Mouse (Mus musculus) ovary, adult 2 months (tissue): Measurements from ENCODE around the gene Ms4a6b. TPM values are rescaled to one million over a fixed set of nuclear protein-coding genes. Genes with fewer than 3 reads are reported as not detected.

Experiments used
- polyA plus RNA-seq: library from polyadenylated mRNA; depleted of rRNA; stranded (reverse); fragments of >200 nt; gene quantifications from 2 replicates; pipeline ENCODE4 v1.2.3, GENCODE M21; 2012; rRNA removed

Ms4a6b gene
- polyA plus RNA-seq: 1.2 and 1.5 TPM in 2 replicates

GRCm38 (mm10) chr19:11516246-11516645, at the start of gene Ms4a6b:
Ms4a6b (plus strand) TSS chr19:11516512.

GRCm38 (mm10) chr19:11469215-11469614, 47.1 kb upstream of the Ms4a6b start, which contains the start of gene Ms4a6c:
Ms4a6c (plus strand) TSS chr19:11469366.

GRCm38 (mm10) chr19:11485746-11486145, 30.6 kb upstream of the Ms4a6b start, which contains the start of gene Gm8369:
Gm8369 (plus strand) TSS chr19:11485938.

GRCm38 (mm10) chr19:11536593-11536992, 20.3 kb downstream of the Ms4a6b start, which contains the start of gene Ms4a4d:
Ms4a4d (plus strand) TSS chr19:11536801.

Other genes with a start within 250 kb of the Ms4a6b start
- not detected in 2 replicates for gene Ms4a5, start 232.6 kb upstream of the Ms4a6b start, polyA plus RNA-seq
- gene Ms4a14, start 202.1 kb upstream of the Ms4a6b start, polyA plus RNA-seq: 0.15 and 0.25 TPM in 2 replicates
- 2.5 TPM in 2 replicates for gene Ms4a7, start 180.4 kb upstream of the Ms4a6b start, polyA plus RNA-seq
- gene Ms4a4a, start 141.0 kb upstream of the Ms4a6b start, polyA plus RNA-seq: 0.18 and 0.20 TPM in 2 replicates
- 0.11 and 0.48 TPM in 2 replicates for gene Ms4a4c, start 111.7 kb upstream of the Ms4a6b start, polyA plus RNA-seq
- gene Ms4a4b, start 73.0 kb upstream of the Ms4a6b start, polyA plus RNA-seq: 0.46 and 0.55 TPM in 2 replicates
- gene Ms4a6c, start 47.1 kb upstream of the Ms4a6b start, polyA plus RNA-seq: 1.8 and 2.4 TPM in 2 replicates
- gene Gm8369, start 30.6 kb upstream of the Ms4a6b start, polyA plus RNA-seq: not detected in 2 replicates
- 15.2 and 20.3 TPM in 2 replicates for gene Ms4a4d, start 20.3 kb downstream of the Ms4a6b start, polyA plus RNA-seq
- gene Ms4a6d, start 88.3 kb downstream of the Ms4a6b start, polyA plus RNA-seq: 2.1 and 4.6 TPM in 2 replicates
- not detected in 2 replicates for gene Ms4a2, start 107.2 kb downstream of the Ms4a6b start, polyA plus RNA-seq
- gene Ms4a3, start 124.3 kb downstream of the Ms4a6b start, polyA plus RNA-seq: not detected in 2 replicates
- 0.24 TPM in 1 of 2 replicates, not detected in the other for gene Oosp2, start 144.0 kb downstream of the Ms4a6b start, polyA plus RNA-seq
- gene Oosp1, start 174.6 kb downstream of the Ms4a6b start, polyA plus RNA-seq: 5.1 and 6.0 TPM in 2 replicates
- gene Oosp3, start 180.5 kb downstream of the Ms4a6b start, polyA plus RNA-seq: 1.6 and 2.0 TPM in 2 replicates
- 0.10 and 0.12 TPM in 2 replicates for gene Gif, start 231.0 kb downstream of the Ms4a6b start, polyA plus RNA-seq